Comparison of ENCODE assay signal across 12 mouse cellular contexts in genomic region chr7:49199366-49199765, GRCm38 (mm10).
DNase-seq lines count a peak whose midpoint lies in the region; ATAC-seq and TF ChIP-seq lines count a peak whose summit lies in the region.
"Had no signal": no experiment of that assay in that cellular context is flagged by ENCODE, and none has a peak within 500 bp of the region (broad histone marks: within the 10 kb centered on the region; RNA-seq: fewer than 3 reads in every experiment).

No protein-coding gene starts in this region.

- no peaks in the 10 kb centered on the region for H3K36me3 ChIP-seq in neural tube, embryonic 15.5 days
- H3K36me3 ChIP-seq: limb, embryonic 15.5 days had no signal

- WGBS in neural tube, embryonic 15.5 days = 17% methylated on average over 6 of the region's 6 CpGs

- no peak for TF ChIP-seq POLR2A in brain, embryonic 14.5 days (IDR thresholded peaks at IDR 0.05; ENCODE audit: borderline replicate concordance, extremely low read depth, insufficient read depth, insufficient read length, poor library complexity, severe bottlenecking)

- no peak overlapping the region for H3K27ac ChIP-seq in neural tube, embryonic 15.5 days (replicated peaks)
- H3K27ac ChIP-seq: limb, embryonic 15.5 days had no signal

- peak; percentile 88 for DNase-seq in brain, embryonic 14.5 days (ENCODE audit: low read depth)
- peak; percentile 35 for DNase-seq in layer of hippocampus, adult 9-10 months (ENCODE audit: low spot score)
- DNase-seq in heart, postnatal 36 days = no peak
- no peak for DNase-seq in spleen, postnatal 14 days (ENCODE audit: low spot score in 2 of 2)
- DNase-seq in embryo, embryonic 10.5 days (ENCODE audit: low spot score) = no peak
- DNase-seq: cerebellum, adult 8-10 months; kidney, adult 18-20 months; lung, postnatal 4 days had no signal

- no peak overlapping the region for H3K4me3 ChIP-seq in neural tube, embryonic 15.5 days (replicated peaks)
- H3K4me3 ChIP-seq: erythroblast, embryonic 14.5 days; limb, embryonic 15.5 days had no signal

- H3K27me3 ChIP-seq in neural tube, embryonic 15.5 days (replicated peaks) = no peaks in the 10 kb centered on the region
- H3K27me3 ChIP-seq: limb, embryonic 15.5 days had no signal

- peaks cover 37% of the 10 kb centered on the region for H3K4me1 ChIP-seq in neural tube, embryonic 15.5 days

- no peak for TF ChIP-seq CTCF in brain, embryonic 14.5 days (IDR thresholded peaks at IDR 0.05; ENCODE audit: borderline replicate concordance, extremely low read depth, insufficient read depth, insufficient read length)

- no peak overlapping the region for H3K4me2 ChIP-seq in neural tube, embryonic 15.5 days
- H3K4me2 ChIP-seq: limb, embryonic 15.5 days had no signal

- no peaks in the 10 kb centered on the region for H3K9me3 ChIP-seq in neural tube, embryonic 15.5 days (replicated peaks)
- H3K9me3 ChIP-seq: limb, embryonic 15.5 days had no signal

- intact Hi-C loops in heart, postnatal 36 days (cut with DNase I) = no loop called here

- ATAC-seq in frontal cortex, adult (ENCODE audit: low TSS enrichment) = peak; percentile 61; the same call in 1 of the 2 replicates
- peak; percentile 70 for ATAC-seq in neural tube, embryonic 15.5 days (ENCODE audit: low FRiP score)

- no peak overlapping the region for H3K9ac ChIP-seq in neural tube, embryonic 15.5 days (replicated peaks)
- H3K9ac ChIP-seq: limb, embryonic 15.5 days had no signal

Comparison
In these comparisons a context has a peak if more than half of its experiments do, and no peak if none do; other contexts are left out.
1. DNase-seq: peak in brain, embryonic 14.5 days (single experiment) and layer of hippocampus, adult 9-10 months (single experiment); none in heart, postnatal 36 days (0 of 2), spleen, postnatal 14 days (0 of 2) and embryo, embryonic 10.5 days (single experiment).